Mouse (Mus musculus) forebrain, embryonic 13.5 days (tissue): ENCODE measurements around the gene Grik1. TPM values are rescaled to one million over a fixed set of nuclear protein-coding genes. Genes with fewer than 3 reads are reported as not detected.

ENCODE experiments used
- ATAC-seq: fragments of 200-750 bp; cut with Nextera tagmentation; 2 replicates; pipeline ENCODE4 v1.8.0; 2017
- H3K27ac ChIP-seq: fragments of 300-500 bp; sonication (generic); 2 replicates; pipeline ENCODE4 v1.5.1; 2015; ENCODE audit warnings: inconsistent platforms, mild to moderate bottlenecking, moderate library complexity
- H3K27me3 ChIP-seq: fragments of 300-500 bp; sonication (generic); 2 replicates; pipeline ENCODE4 v1.6.1; 2015; ENCODE audit warnings: mild to moderate bottlenecking, inconsistent platforms
- H3K36me3 ChIP-seq: fragments of 300-500 bp; sonication (generic); 2 replicates; pipeline ENCODE4 v1.6.1; 2015; ENCODE audit warnings: mild to moderate bottlenecking, inconsistent platforms; ENCODE audit not compliant: poor library complexity, severe bottlenecking
- H3K4me1 ChIP-seq: fragments of 300-500 bp; sonication (generic); 2 replicates; pipeline ENCODE4 v1.6.1; 2015; ENCODE audit warnings: inconsistent platforms
- H3K4me2 ChIP-seq: fragments of 300-500 bp; sonication (generic); 2 replicates; pipeline ENCODE4 v1.6.1; 2015; ENCODE audit warnings: inconsistent platforms, mild to moderate bottlenecking, moderate library complexity
- H3K4me3 ChIP-seq: fragments of 300-500 bp; sonication (generic); 2 replicates; pipeline ENCODE4 v1.5.1; 2015; ENCODE audit warnings: mild to moderate bottlenecking, inconsistent platforms
- H3K9ac ChIP-seq: fragments of 300-500 bp; sonication (generic); 2 replicates; pipeline ENCODE4 v1.6.1; 2015; ENCODE audit warnings: mild to moderate bottlenecking, inconsistent platforms
- H3K9me3 ChIP-seq: fragments of 300-500 bp; sonication (generic); replicated peaks from 2 replicates; pipeline ENCODE4 v1.6.1; 2016; ENCODE audit warnings: inconsistent platforms
- WGBS: fragments of 180-500 bp; shearing (Covaris S2); methylation state at CpG from one replicate; pipeline ENCODE4 v1.1.7; 2015; 5-methylcytosine and 5-hydroxymethylcytosine counted together
- polyA plus RNA-seq: library from polyadenylated mRNA; unstranded; fragments of >200 nt; fragmentation: Nextera tagmentation; extraction: Ambion mirVana; gene quantifications from 2 replicates; pipeline ENCODE4 v1.2.1, GENCODE M21; 2015

Grik1 gene
- polyA plus RNA-seq, 1 experiment from 2014 or later = 7.2 TPM

DNA sequence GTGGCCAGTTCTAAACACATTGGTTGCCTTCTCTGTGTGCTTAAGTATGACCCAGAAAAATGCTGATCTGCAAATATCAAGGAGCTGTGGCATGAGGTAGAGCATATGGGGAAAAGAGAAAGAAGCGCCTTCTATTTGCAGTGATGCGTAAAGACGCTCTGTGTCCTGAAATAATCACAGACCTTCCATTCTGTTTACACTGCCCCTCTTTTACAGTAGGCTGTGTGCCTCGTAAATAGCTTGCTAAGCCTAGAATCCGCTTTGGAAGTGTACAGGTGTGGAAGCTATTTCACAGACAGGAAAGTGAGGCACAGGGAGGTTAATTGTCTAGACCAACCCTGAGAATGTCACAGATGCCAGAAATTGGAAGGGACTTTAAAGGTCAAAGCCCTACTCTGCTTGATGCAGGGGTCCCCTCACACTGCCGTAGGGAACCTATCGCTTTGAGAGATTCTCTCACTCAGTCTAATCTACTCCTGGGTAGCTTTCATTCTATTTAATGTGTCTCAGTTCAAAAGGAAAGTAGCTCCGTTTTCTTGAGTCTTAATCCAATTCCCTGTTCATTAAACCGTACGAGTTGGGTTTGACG is 251.5 kb downstream of the Grik1 start:
- no peaks in the 10 kb centered on the region for H3K36me3 ChIP-seq
- no peaks in the 10 kb centered on the region for H3K9me3 ChIP-seq
- H3K4me2 ChIP-seq = no peak overlapping the region
- WGBS = 52% methylated on average over 11 of the region's 11 CpGs
- no peaks in the 10 kb centered on the region for H3K27me3 ChIP-seq
- no peak overlapping the region for H3K27ac ChIP-seq
- no peak for ATAC-seq
- H3K4me3 ChIP-seq = no peak overlapping the region
- no peak overlapping the region for H3K9ac ChIP-seq
- H3K4me1 ChIP-seq = peaks cover 4% of the 10 kb centered on the region; the same call in 1 of the 2 replicates

GRCm38 (mm10) chr16:87988805-87989204 is 301.3 kb downstream of the Grik1 start:
- ATAC-seq = peak; percentile 89
- H3K36me3 ChIP-seq = no peaks in the 10 kb centered on the region
- no peak overlapping the region for H3K4me3 ChIP-seq
- 16% methylated on average over 2 of the region's 2 CpGs for WGBS
- H3K4me1 ChIP-seq = peaks cover 7% of the 10 kb centered on the region; the same call in 1 of the 2 replicates
- no peak overlapping the region for H3K4me2 ChIP-seq
- no peak overlapping the region for H3K27ac ChIP-seq
- H3K27me3 ChIP-seq = no peaks in the 10 kb centered on the region
- no peaks in the 10 kb centered on the region for H3K9me3 ChIP-seq
- no peak overlapping the region for H3K9ac ChIP-seq

GRCm38 (mm10) chr16:87984201-87984870 is 305.7 kb downstream of the Grik1 start:
- Histone ChIP-seq H3K4me3 (no peak overlapping the region), H3K4me1 (peaks cover 7% of the 10 kb centered on the region; the same call in 1 of the 2 replicates), H3K9ac (no peak overlapping the region), H3K27ac (no peak overlapping the region), H3K27me3 (no peaks in the 10 kb centered on the region), H3K4me2 (no peak overlapping the region), H3K36me3 (no peaks in the 10 kb centered on the region), H3K9me3 (no peaks in the 10 kb centered on the region)
- peak; percentile 75 for ATAC-seq

DNA sequence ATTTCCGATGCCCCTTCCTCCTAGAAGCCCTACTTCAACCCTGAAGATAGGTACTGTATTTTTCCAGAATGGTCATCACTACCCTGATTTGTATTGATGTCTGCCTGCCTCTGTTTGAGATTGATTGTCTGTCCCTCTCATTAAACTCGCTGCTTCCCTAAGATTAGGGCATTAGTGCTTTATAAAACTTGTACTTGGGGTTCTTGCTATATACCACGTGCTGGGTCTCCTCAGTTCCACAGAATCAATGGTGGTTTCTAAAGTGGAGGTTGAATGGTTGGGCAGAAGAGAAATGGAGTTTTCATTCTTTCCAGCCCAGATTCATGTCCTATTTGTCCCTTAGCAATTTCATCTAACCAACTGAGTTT is 316.0 kb downstream of the Grik1 start:
- ATAC-seq = peak; percentile 63
- no peak overlapping the region for H3K4me3 ChIP-seq
- H3K27ac ChIP-seq = peak overlapping the region; percentile 21; the same call in 1 of the 2 replicates
- no peaks in the 10 kb centered on the region for H3K36me3 ChIP-seq
- no peaks in the 10 kb centered on the region for H3K27me3 ChIP-seq
- WGBS = 18% methylated on average over 3 of the region's 3 CpGs
- no peak overlapping the region for H3K9ac ChIP-seq
- H3K9me3 ChIP-seq = no peaks in the 10 kb centered on the region
- H3K4me1 ChIP-seq = peaks cover 20% of the 10 kb centered on the region
- no peak overlapping the region for H3K4me2 ChIP-seq

DNA sequence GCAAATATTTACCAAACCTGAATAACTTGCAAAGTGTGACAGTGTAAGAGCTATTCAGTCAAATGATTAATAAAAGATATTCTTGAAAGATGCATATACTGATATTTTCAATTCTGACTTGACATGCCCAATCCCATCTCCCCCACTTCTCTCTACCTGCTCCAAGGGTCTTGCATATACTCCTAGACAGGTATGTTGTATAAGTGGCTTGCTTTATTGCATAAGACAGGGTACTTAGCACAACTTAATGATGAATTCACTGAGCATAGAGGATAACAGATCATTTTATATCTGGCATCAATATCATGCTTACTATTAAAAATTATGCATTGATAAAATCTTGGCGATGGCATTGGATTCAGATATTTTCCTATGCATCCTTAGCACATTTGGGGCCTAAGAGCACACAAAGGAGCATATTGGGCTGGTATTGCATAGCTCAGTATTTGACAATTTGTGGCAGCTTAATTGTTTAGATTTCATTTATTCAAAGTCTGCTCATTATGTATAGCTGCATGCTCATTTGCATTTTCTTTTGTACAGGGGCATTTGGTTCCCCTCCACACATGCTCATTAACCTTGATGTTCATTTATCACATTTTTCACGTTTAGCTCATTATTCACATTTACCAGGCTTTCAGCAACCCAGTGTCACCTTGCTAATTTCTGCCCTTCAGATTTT is 316.5 kb downstream of the Grik1 start:
- Histone ChIP-seq H3K27me3 (no peaks in the 10 kb centered on the region), H3K4me3 (no peak overlapping the region), H3K36me3 (no peaks in the 10 kb centered on the region), H3K4me1 (peaks cover 20% of the 10 kb centered on the region), H3K9ac (no peak overlapping the region), H3K4me2 (no peak overlapping the region), H3K9me3 (no peaks in the 10 kb centered on the region), H3K27ac (peak overlapping the region; percentile 21; the same call in 1 of the 2 replicates)
- 21% methylated on average over 2 of the region's 2 CpGs for WGBS
- ATAC-seq = peak; percentile 94

DNA sequence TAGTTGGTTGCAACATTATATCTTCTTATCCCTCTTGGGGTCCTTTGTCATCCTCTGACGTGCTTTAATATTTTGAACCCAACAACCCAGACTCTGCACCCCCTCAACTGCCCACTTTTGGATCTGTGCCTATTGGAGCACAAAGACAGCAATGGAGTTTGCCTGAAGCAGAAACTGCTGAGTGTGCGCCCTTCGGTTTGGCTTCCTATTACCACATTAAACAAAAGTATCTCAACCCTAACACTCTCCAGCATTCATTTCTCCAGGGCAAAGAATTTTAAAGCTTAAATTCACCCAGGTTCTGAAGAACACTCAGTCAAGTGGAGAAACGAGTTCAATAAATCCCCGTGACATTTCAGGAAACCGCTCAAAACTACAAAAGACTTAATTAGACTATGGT is 318.2 kb downstream of the Grik1 start:
- no peak overlapping the region for H3K27ac ChIP-seq
- no peaks in the 10 kb centered on the region for H3K27me3 ChIP-seq
- H3K9ac ChIP-seq = no peak overlapping the region
- no peak for ATAC-seq
- H3K36me3 ChIP-seq = no peaks in the 10 kb centered on the region
- H3K4me3 ChIP-seq = no peak overlapping the region
- H3K9me3 ChIP-seq = no peaks in the 10 kb centered on the region
- no peak overlapping the region for H3K4me2 ChIP-seq
- peaks cover 20% of the 10 kb centered on the region for H3K4me1 ChIP-seq
- 53% methylated on average over 6 of the region's 6 CpGs for WGBS

DNA sequence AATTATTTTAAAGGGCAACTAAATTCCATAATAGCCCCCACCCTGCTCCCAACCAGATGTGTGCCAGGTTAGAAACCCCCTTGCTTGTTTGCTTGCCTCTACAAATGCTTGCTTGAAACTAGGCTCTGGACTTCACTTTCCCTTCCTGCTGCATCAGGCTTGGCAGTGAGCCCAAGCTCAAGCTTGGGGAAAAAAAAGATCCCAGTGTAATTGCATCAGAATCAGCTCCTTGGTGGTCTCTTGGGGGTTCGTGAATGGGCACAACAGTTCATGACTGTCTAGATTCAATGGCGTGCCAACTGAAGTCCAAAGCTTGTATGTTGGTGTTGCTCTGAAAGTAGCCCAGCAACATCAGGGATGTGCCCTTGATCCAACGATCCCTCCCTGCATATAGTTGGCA is 320.1 kb downstream of the Grik1 start:
- no peaks in the 10 kb centered on the region for H3K27me3 ChIP-seq

GRCm38 (mm10) chr16:87961419-87961818 is 328.6 kb downstream of the Grik1 start:
- no peak for ATAC-seq
- Histone ChIP-seq H3K27me3 (no peaks in the 10 kb centered on the region), H3K4me2 (no peak overlapping the region), H3K4me3 (no peak overlapping the region), H3K9ac (no peak overlapping the region), H3K9me3 (no peaks in the 10 kb centered on the region), H3K27ac (no peak overlapping the region), H3K36me3 (no peaks in the 10 kb centered on the region), H3K4me1 (no peaks in the 10 kb centered on the region)
- WGBS = 62% methylated on average over 6 of the region's 6 CpGs

More for the DNA sequence above, 320.1 kb downstream of the Grik1 start:
- no peak for ATAC-seq
- peaks cover 19% of the 10 kb centered on the region for H3K4me1 ChIP-seq
- H3K4me3 ChIP-seq = no peak overlapping the region
- no peak overlapping the region for H3K27ac ChIP-seq
- WGBS = 47% methylated on average over 3 of the region's 3 CpGs
- H3K36me3 ChIP-seq = no peaks in the 10 kb centered on the region
- no peaks in the 10 kb centered on the region for H3K9me3 ChIP-seq
- H3K4me2 ChIP-seq = no peak overlapping the region
- H3K9ac ChIP-seq = no peak overlapping the region

GRCm38 (mm10) chr16:87957449-87957848 is 332.6 kb downstream of the Grik1 start:
- Histone ChIP-seq H3K9ac (no peak overlapping the region), H3K36me3 (no peaks in the 10 kb centered on the region), H3K27me3 (no peaks in the 10 kb centered on the region), H3K9me3 (no peaks in the 10 kb centered on the region), H3K4me1 (no peaks in the 10 kb centered on the region), H3K4me2 (no peak overlapping the region), H3K4me3 (no peak overlapping the region), H3K27ac (no peak overlapping the region)
- 93% methylated on average over 10 of the region's 10 CpGs for WGBS
- no peak for ATAC-seq

DNA sequence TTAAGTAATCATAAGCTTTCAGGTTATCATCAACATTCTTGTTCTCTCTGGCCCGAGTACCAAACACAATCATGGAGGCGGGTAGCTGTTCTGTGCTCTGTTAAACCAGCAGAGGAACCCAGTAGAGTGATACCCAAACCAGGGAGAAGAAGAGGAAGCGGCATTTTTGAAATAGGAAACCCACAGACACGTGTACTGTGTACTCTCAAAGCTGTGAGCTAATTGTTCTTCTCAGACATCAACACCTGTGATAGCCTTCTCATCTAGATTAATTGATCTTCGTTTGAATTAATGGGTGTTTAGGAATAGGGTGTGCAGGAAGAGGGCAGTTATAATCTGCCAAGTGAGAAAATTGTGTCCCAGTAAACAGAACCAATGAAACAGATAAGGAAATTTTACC is 333.9 kb downstream of the Grik1 start:
- no peaks in the 10 kb centered on the region for H3K9me3 ChIP-seq
- no peak for ATAC-seq

GRCm38 (mm10) chr16:87954715-87955441 is 335.2 kb downstream of the Grik1 start:
- Histone ChIP-seq H3K36me3 (no peaks in the 10 kb centered on the region), H3K4me3 (no peak overlapping the region), H3K27ac (no peak overlapping the region), H3K4me1 (no peaks in the 10 kb centered on the region), H3K27me3 (no peaks in the 10 kb centered on the region), H3K9me3 (no peaks in the 10 kb centered on the region), H3K9ac (no peak overlapping the region), H3K4me2 (no peak overlapping the region)
- WGBS = 81% methylated on average over 9 of the region's 9 CpGs
- peak; percentile 36; the same call in 1 of the 2 replicates for ATAC-seq

More for the DNA sequence above, 333.9 kb downstream of the Grik1 start:
- 74% methylated on average over 5 of the region's 5 CpGs for WGBS
- Histone ChIP-seq H3K4me2 (no peak overlapping the region), H3K4me3 (no peak overlapping the region), H3K27me3 (no peaks in the 10 kb centered on the region), H3K27ac (no peak overlapping the region), H3K9ac (no peak overlapping the region), H3K36me3 (no peaks in the 10 kb centered on the region), H3K4me1 (no peaks in the 10 kb centered on the region)

GRCm38 (mm10) chr16:87953176-87953575 is 336.9 kb downstream of the Grik1 start:
- H3K36me3 ChIP-seq = no peaks in the 10 kb centered on the region

More at GRCm38 (mm10) chr16:87953176-87953575, 336.9 kb downstream of the Grik1 start:
- WGBS = 90% methylated on average over 4 of the region's 4 CpGs
- no peak overlapping the region for H3K27ac ChIP-seq
- no peak for ATAC-seq
- no peak overlapping the region for H3K9ac ChIP-seq
- no peak overlapping the region for H3K4me2 ChIP-seq
- H3K27me3 ChIP-seq = no peaks in the 10 kb centered on the region
- H3K4me1 ChIP-seq = no peaks in the 10 kb centered on the region
- H3K9me3 ChIP-seq = no peaks in the 10 kb centered on the region
- H3K4me3 ChIP-seq = no peak overlapping the region
